Mouse (Mus musculus) neural tube, embryonic 11.5 days (tissue): ENCODE measurements at regions not wholly inside any gene's neighbourhood (a gene's known extent, or its start where the extent isn't known, plus 50 kb on each side); places are given as distances from the start of the nearest gene placed in this dataset.
A peak's percentile ranks its signal among the peaks of the same experiment; 100 is the strongest.

Source experiments
- ATAC-seq: fragments of 200-750 bp; cut with Nextera tagmentation; 2 replicates; pipeline ENCODE4 v1.8.0; 2017; ENCODE audit warnings: moderate number of reproducible peaks, mild to moderate bottlenecking, moderate TSS enrichment, moderate library complexity; ENCODE audit not compliant: insufficient read depth, low FRiP score, low TSS enrichment
- DNase-seq: peaks from one replicate; pipeline ENCODE4 v3.0.0-alpha.2; 2015; ENCODE audit warnings: low spot score
- H3K27ac ChIP-seq: fragments of 300-500 bp; sonication (generic); 2 replicates; pipeline ENCODE4 v1.5.1; 2014; ENCODE audit warnings: low read depth, mild to moderate bottlenecking, low read length
- H3K27me3 ChIP-seq: fragments of 300-500 bp; sonication (generic); 2 replicates; pipeline ENCODE4 v1.6.1; 2014; ENCODE audit warnings: mild to moderate bottlenecking, low read length, mixed read lengths; ENCODE audit not compliant: control insufficient read depth, insufficient read depth
- H3K36me3 ChIP-seq: fragments of 300-500 bp; sonication (generic); 2 replicates; pipeline ENCODE4 v1.6.1; 2014; ENCODE audit warnings: mild to moderate bottlenecking, low read length, moderate library complexity, mixed read lengths; ENCODE audit not compliant: control insufficient read depth, insufficient read depth
- H3K4me1 ChIP-seq: fragments of 300-500 bp; sonication (generic); 2 replicates; pipeline ENCODE4 v1.6.1; 2014; ENCODE audit warnings: low read length, mixed read lengths; ENCODE audit not compliant: control insufficient read depth, insufficient read depth
- H3K4me2 ChIP-seq: fragments of 300-500 bp; sonication (generic); 2 replicates; pipeline ENCODE4 v1.6.1; 2014; ENCODE audit warnings: low read depth, mild to moderate bottlenecking, moderate library complexity
- H3K4me3 ChIP-seq: fragments of 300-500 bp; sonication (generic); 2 replicates; pipeline ENCODE4 v1.5.1; 2014; ENCODE audit warnings: low read depth, low read length
- H3K9ac ChIP-seq: fragments of 300-500 bp; sonication (generic); 2 replicates; pipeline ENCODE4 v1.6.1; 2014; ENCODE audit warnings: mild to moderate bottlenecking, low read length
- H3K9me3 ChIP-seq: fragments of 300-500 bp; sonication (generic); 2 replicates; pipeline ENCODE4 v1.6.1; 2016; ENCODE audit warnings: low read length; ENCODE audit not compliant: control insufficient read depth
- WGBS: fragments of 180-500 bp; shearing (Covaris S2); extraction: QIAGEN DNeasy Blood & Tissue Kit; methylation state at CpG from one replicate; pipeline ENCODE4 v1.1.7; 2014; 5-methylcytosine and 5-hydroxymethylcytosine counted together

- DNase-seq (peak; percentile 39), ATAC-seq (no peak)
- Histone ChIP-seq H3K4me2 (no peak overlapping the region), H3K27me3 (no peaks in the 10 kb centered on the region), H3K9me3 (no peaks in the 10 kb centered on the region), H3K36me3 (no peaks in the 10 kb centered on the region), H3K4me3 (no peak overlapping the region), H3K9ac (no peak overlapping the region), H3K27ac (no peak overlapping the region), H3K4me1 (peaks cover 9% of the 10 kb centered on the region; the same call in 1 of the 2 replicates)
- 74% methylated on average over 11 of the region's 11 CpGs for WGBS
Measured at GRCm38 (mm10) chr2:169501736-169502340, 85.7 kb downstream of the Gm11011 start.

GRCm38 (mm10) chr2:169495368-169495767 lies 92.2 kb downstream of the Gm11011 start:
- H3K9ac ChIP-seq = no peak overlapping the region
- no peaks in the 10 kb centered on the region for H3K36me3 ChIP-seq
- WGBS = 90% methylated on average over 10 of the region's 10 CpGs
- H3K27ac ChIP-seq = no peak overlapping the region
- no peaks in the 10 kb centered on the region for H3K9me3 ChIP-seq
- no peaks in the 10 kb centered on the region for H3K27me3 ChIP-seq
- no peak for ATAC-seq
- no peak overlapping the region for H3K4me3 ChIP-seq
- no peak overlapping the region for H3K4me2 ChIP-seq
- no peak for DNase-seq
- peaks cover 4% of the 10 kb centered on the region; the same call in 1 of the 2 replicates for H3K4me1 ChIP-seq

- no peak for DNase-seq
- WGBS = 81% methylated on average over 11 of the region's 11 CpGs
- Histone ChIP-seq H3K4me3 (no peak overlapping the region), H3K27ac (no peak overlapping the region), H3K9ac (no peak overlapping the region), H3K36me3 (no peaks in the 10 kb centered on the region), H3K4me2 (no peak overlapping the region), H3K9me3 (no peaks in the 10 kb centered on the region), H3K27me3 (no peaks in the 10 kb centered on the region), H3K4me1 (peaks cover 4% of the 10 kb centered on the region; the same call in 1 of the 2 replicates)
- ATAC-seq = no peak
Measured at GRCm38 (mm10) chr2:169494503-169495311, 92.8 kb downstream of the Gm11011 start.

GRCm38 (mm10) chr2:169493609-169494275 lies 93.8 kb downstream of the Gm11011 start:
- Histone ChIP-seq H3K27me3 (no peaks in the 10 kb centered on the region), H3K4me3 (no peak overlapping the region), H3K4me2 (no peak overlapping the region), H3K36me3 (no peaks in the 10 kb centered on the region), H3K9me3 (no peaks in the 10 kb centered on the region), H3K27ac (no peak overlapping the region), H3K9ac (no peak overlapping the region), H3K4me1 (peaks cover 4% of the 10 kb centered on the region; the same call in 1 of the 2 replicates)
- 78% methylated on average over 16 of the region's 16 CpGs for WGBS
- ATAC-seq (no peak), DNase-seq (no peak)

GRCm38 (mm10) chr2:169483934-169484333 lies 103.6 kb downstream of the Gm11011 start:
- H3K9me3 ChIP-seq = no peaks in the 10 kb centered on the region
- H3K4me2 ChIP-seq = no peak overlapping the region
- no peaks in the 10 kb centered on the region for H3K27me3 ChIP-seq
- no peak overlapping the region for H3K4me3 ChIP-seq
- no peak overlapping the region for H3K9ac ChIP-seq
- ATAC-seq = no peak
- no peaks in the 10 kb centered on the region for H3K36me3 ChIP-seq
- no peak for DNase-seq
- WGBS = 75% methylated on average over 8 of the region's 8 CpGs
- H3K27ac ChIP-seq = no peak overlapping the region
- no peaks in the 10 kb centered on the region; the same call in 1 of the 2 replicates for H3K4me1 ChIP-seq

- DNase-seq (no peak), ATAC-seq (no peak)
- H3K27me3 ChIP-seq = no peaks in the 10 kb centered on the region
- no peaks in the 10 kb centered on the region; the same call in 1 of the 2 replicates for H3K4me1 ChIP-seq
- no peak overlapping the region for H3K27ac ChIP-seq
- no peak overlapping the region for H3K9ac ChIP-seq
- H3K9me3 ChIP-seq = no peaks in the 10 kb centered on the region
- H3K36me3 ChIP-seq = no peaks in the 10 kb centered on the region
- no peak overlapping the region for H3K4me2 ChIP-seq
- H3K4me3 ChIP-seq = no peak overlapping the region
- WGBS = 66% methylated on average over 15 of the region's 15 CpGs
Measured at GRCm38 (mm10) chr2:169481731-169482465, 105.6 kb downstream of the Gm11011 start.

- Histone ChIP-seq H3K27me3 (no peaks in the 10 kb centered on the region), H3K36me3 (no peaks in the 10 kb centered on the region), H3K27ac (0 out of 2 replicates have a peak overlapping the region, but pooled peaks have one; percentile 27), H3K9ac (no peak overlapping the region), H3K4me2 (no peak overlapping the region), H3K4me3 (no peak overlapping the region), H3K9me3 (no peaks in the 10 kb centered on the region), H3K4me1 (peaks cover 5% of the 10 kb centered on the region; the same call in 1 of the 2 replicates)
- DNase-seq (no peak), ATAC-seq (no peak)
- WGBS = 39% methylated on average over 9 of the region's 9 CpGs
Measured at GRCm38 (mm10) chr2:169474418-169475112, 113.0 kb downstream of the Gm11011 start.

GRCm38 (mm10) chr2:169469538-169469937 lies 118.0 kb downstream of the Gm11011 start:
- Histone ChIP-seq H3K4me3 (no peak overlapping the region), H3K9ac (no peak overlapping the region), H3K9me3 (no peaks in the 10 kb centered on the region), H3K4me1 (peaks cover 4% of the 10 kb centered on the region; the same call in 1 of the 2 replicates), H3K36me3 (no peaks in the 10 kb centered on the region), H3K27ac (no peak overlapping the region), H3K4me2 (no peak overlapping the region), H3K27me3 (no peaks in the 10 kb centered on the region)
- 93% methylated on average over 10 of the region's 10 CpGs for WGBS
- DNase-seq = no peak
- ATAC-seq = no peak
